Mouse (Mus musculus): ENCODE data around the gene Nell1. TPM values are rescaled to one million over a fixed set of nuclear protein-coding genes. Genes with fewer than 3 reads are reported as not detected.

Gene Nell1
- polyA plus RNA-seq, 1 experiment from 2014 or later, result 14.6 TPM

DNA sequence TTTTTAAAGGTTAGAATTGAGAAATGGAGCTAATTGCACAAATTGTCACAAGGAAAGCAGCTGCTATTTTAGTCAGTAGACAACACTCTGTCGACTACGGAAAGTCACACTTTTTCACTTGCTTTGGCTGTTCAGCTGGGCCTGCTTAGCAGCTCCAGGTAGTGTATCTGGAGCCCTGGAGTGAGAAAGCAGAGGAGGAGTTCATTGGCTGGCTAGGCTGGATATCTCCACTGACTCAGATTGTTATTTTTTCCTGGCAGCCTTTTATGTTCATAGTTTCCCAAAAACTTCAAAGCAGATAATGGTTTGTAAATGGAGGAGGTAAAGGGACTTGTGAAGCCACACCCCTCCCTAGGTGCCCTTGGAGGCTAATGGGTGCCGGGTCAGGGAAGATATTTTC is 163.0 kb downstream of the Nell1 start:
- H3K36me3 ChIP-seq (ENCODE audit: control insufficient read depth, insufficient read depth, low read length), result no peaks in the 10 kb centered on the region
- no peaks in the 10 kb centered on the region for H3K27me3 ChIP-seq (ENCODE audit: control insufficient read depth, insufficient read depth, low read length)
- WGBS, result 85% methylated on average over 3 of the region's 3 CpGs
- H3K4me1 ChIP-seq (ENCODE audit: control insufficient read depth, insufficient read depth, low read length), result no peaks in the 10 kb centered on the region
- no peak overlapping the region for H3K27ac ChIP-seq (ENCODE audit: low read depth, low read length)
- H3K4me3 ChIP-seq (ENCODE audit: low read length), result no peak overlapping the region
- no peaks in the 10 kb centered on the region for H3K9me3 ChIP-seq (ENCODE audit: control insufficient read depth, low read length)
- H3K4me2 ChIP-seq (replicated peaks; ENCODE audit: low read depth, low read length), result no peak overlapping the region
- H3K9ac ChIP-seq (ENCODE audit: low read depth, low read length), result no peak overlapping the region
- no peak for ATAC-seq (ENCODE audit: low FRiP score, low TSS enrichment)

DNA sequence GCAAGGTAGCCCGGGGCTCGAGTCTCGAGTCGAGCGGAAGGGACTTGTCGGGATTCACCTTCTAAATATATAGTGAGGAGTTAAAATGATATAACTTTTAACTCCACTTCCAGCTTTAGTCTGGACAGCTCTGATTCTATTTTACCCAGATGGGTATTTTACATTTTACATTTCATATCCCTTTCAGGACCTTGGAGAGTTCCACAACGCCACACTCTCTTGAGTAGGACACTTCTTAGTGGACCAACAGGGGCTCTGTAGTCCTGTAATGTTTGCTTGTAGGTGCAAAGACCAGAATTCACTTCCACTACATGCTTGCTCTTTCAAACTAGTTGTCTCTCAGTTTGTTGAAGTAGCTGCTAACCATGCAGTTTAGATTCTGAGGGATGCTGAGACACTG is 174.7 kb downstream of the Nell1 start:
- no peaks in the 10 kb centered on the region for H3K9me3 ChIP-seq (ENCODE audit: control insufficient read depth, low read length)
- H3K27me3 ChIP-seq (ENCODE audit: control insufficient read depth, insufficient read depth, low read length), result no peaks in the 10 kb centered on the region
- H3K27ac ChIP-seq (ENCODE audit: low read depth, low read length), result no peak overlapping the region
- no peak overlapping the region for H3K4me2 ChIP-seq (replicated peaks; ENCODE audit: low read depth, low read length)
- no peaks in the 10 kb centered on the region for H3K4me1 ChIP-seq (ENCODE audit: control insufficient read depth, insufficient read depth, low read length)
- no peak for ATAC-seq (ENCODE audit: low FRiP score, low TSS enrichment)
- H3K36me3 ChIP-seq (ENCODE audit: control insufficient read depth, insufficient read depth, low read length), result no peaks in the 10 kb centered on the region
- no peak overlapping the region for H3K4me3 ChIP-seq (ENCODE audit: low read length)
- H3K9ac ChIP-seq (ENCODE audit: low read depth, low read length), result no peak overlapping the region
- WGBS, result 91% methylated on average over 7 of the region's 7 CpGs

DNA sequence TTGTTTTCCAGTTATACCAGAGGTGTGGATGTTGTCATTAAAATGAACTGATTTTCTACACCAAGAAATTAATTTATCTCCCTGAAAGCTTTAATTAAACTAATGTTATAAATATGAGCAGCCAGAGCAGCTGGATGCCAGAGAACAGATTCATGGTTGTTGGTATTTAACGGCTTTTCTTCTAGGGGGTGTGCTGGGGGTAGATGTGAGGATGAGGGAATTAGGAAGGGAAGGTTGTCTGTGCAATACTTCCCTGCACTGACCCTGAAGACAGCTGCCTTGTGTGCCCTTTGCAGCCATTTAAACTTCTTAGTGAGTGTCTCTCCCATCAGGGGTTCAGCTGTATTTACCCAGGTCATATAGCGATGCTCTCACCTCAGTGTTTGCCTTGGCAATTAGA is 176.2 kb downstream of the Nell1 start:
- WGBS, result 63% methylated on average over 2 of the region's 2 CpGs

DNA sequence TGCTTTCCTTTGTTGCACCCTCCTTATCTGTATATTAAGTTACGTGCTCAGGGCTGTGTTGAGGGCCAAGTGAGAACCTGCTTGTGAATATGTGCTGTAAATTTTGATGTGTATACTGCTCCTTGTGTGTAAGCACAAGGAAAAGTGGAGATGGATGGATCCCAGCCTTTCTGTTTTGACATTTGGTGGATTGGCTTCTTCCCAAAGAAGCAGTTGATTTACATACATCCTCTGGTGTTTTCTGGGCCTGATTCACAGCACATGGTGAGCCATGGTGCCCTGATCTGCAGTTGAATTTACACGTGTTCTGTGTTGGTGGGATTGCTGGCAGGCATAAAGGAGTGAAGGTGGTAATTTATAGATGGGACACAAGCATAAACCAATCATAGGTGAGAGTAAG is 179.0 kb downstream of the Nell1 start:
- Histone ChIP-seq H3K27me3 (ENCODE audit: control insufficient read depth, insufficient read depth, low read length) (no peaks in the 10 kb centered on the region), H3K4me2 (replicated peaks; ENCODE audit: low read depth, low read length) (no peak overlapping the region), H3K4me3 (ENCODE audit: low read length) (no peak overlapping the region), H3K4me1 (ENCODE audit: control insufficient read depth, insufficient read depth, low read length) (no peaks in the 10 kb centered on the region), H3K9ac (ENCODE audit: low read depth, low read length) (no peak overlapping the region), H3K36me3 (ENCODE audit: control insufficient read depth, insufficient read depth, low read length) (no peaks in the 10 kb centered on the region), H3K27ac (ENCODE audit: low read depth, low read length) (no peak overlapping the region), H3K9me3 (ENCODE audit: control insufficient read depth, low read length) (no peaks in the 10 kb centered on the region)
- ATAC-seq (ENCODE audit: low FRiP score, low TSS enrichment), result no peak; the same call in 1 of the 2 replicates
- WGBS, result 54% methylated on average over 2 of the region's 2 CpGs

More for the DNA sequence above, 176.2 kb downstream of the Nell1 start:
- ATAC-seq (ENCODE audit: low FRiP score, low TSS enrichment), result no peak
- no peaks in the 10 kb centered on the region for H3K27me3 ChIP-seq (ENCODE audit: control insufficient read depth, insufficient read depth, low read length)
- H3K9ac ChIP-seq (ENCODE audit: low read depth, low read length), result no peak overlapping the region
- H3K4me2 ChIP-seq (replicated peaks; ENCODE audit: low read depth, low read length), result no peak overlapping the region
- no peak overlapping the region for H3K27ac ChIP-seq (ENCODE audit: low read depth, low read length)
- H3K36me3 ChIP-seq (ENCODE audit: control insufficient read depth, insufficient read depth, low read length), result no peaks in the 10 kb centered on the region
- no peak overlapping the region for H3K4me3 ChIP-seq (ENCODE audit: low read length)
- no peaks in the 10 kb centered on the region for H3K4me1 ChIP-seq (ENCODE audit: control insufficient read depth, insufficient read depth, low read length)
- no peaks in the 10 kb centered on the region for H3K9me3 ChIP-seq (ENCODE audit: control insufficient read depth, low read length)

DNA sequence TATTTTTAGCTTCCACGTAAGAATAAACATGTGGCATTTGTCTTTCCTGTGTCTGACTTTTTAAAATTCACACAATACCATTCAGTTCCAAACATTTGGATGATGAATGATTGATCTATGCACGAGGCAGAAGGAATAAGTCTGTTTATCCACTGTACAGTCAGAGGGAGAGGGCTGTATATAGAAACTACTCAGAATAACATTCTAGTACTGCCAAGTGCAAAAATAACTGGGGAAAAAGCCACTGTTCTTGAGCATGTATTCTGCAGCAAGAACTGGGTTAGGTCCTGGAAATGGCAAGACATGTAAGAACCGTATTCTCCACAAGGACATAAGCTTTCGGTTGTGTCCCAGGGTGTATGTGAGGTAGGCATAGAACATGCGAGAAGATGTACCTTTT is 187.9 kb downstream of the Nell1 start:
- Histone ChIP-seq H3K27ac (ENCODE audit: low read depth, low read length) (no peak overlapping the region), H3K4me2 (replicated peaks; ENCODE audit: low read depth, low read length) (no peak overlapping the region), H3K4me1 (ENCODE audit: control insufficient read depth, insufficient read depth, low read length) (no peaks in the 10 kb centered on the region), H3K9ac (ENCODE audit: low read depth, low read length) (no peak overlapping the region), H3K4me3 (ENCODE audit: low read length) (no peak overlapping the region), H3K36me3 (ENCODE audit: control insufficient read depth, insufficient read depth, low read length) (no peaks in the 10 kb centered on the region), H3K9me3 (ENCODE audit: control insufficient read depth, low read length) (no peaks in the 10 kb centered on the region; the same call in 1 of the 2 replicates), H3K27me3 (ENCODE audit: control insufficient read depth, insufficient read depth, low read length) (no peaks in the 10 kb centered on the region)
- 77% methylated on average over 5 of the region's 5 CpGs for WGBS
- no peak for ATAC-seq (ENCODE audit: low FRiP score, low TSS enrichment)

DNA sequence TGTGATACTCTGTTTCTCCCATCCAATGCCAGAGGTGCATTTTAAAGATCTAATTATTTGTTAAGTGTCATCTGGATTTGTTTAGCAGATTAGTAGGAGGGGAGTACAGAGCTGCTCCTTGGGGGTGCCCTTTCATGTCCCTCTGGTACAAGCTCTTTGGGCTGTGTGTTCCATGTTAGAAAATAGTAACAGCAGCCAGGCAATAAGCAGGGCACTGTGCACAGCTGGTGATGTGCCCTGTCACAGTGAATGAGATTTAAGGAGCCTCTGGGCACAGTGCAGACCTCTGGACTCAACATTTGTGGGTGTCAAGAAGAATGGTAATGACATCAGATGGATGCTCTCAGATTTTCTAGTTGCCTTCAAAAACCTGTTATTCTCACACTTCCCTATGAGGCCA is 194.1 kb downstream of the Nell1 start:
- no peaks in the 10 kb centered on the region for H3K4me1 ChIP-seq (ENCODE audit: control insufficient read depth, insufficient read depth, low read length)
- no peaks in the 10 kb centered on the region for H3K9me3 ChIP-seq (ENCODE audit: control insufficient read depth, low read length)
- no peaks in the 10 kb centered on the region for H3K27me3 ChIP-seq (ENCODE audit: control insufficient read depth, insufficient read depth, low read length)
- no peak overlapping the region for H3K4me2 ChIP-seq (replicated peaks; ENCODE audit: low read depth, low read length)
- H3K9ac ChIP-seq (ENCODE audit: low read depth, low read length), result no peak overlapping the region
- no peak overlapping the region for H3K27ac ChIP-seq (ENCODE audit: low read depth, low read length)
- H3K4me3 ChIP-seq (ENCODE audit: low read length), result no peak overlapping the region
- no peak for ATAC-seq (ENCODE audit: low FRiP score, low TSS enrichment)
- no peaks in the 10 kb centered on the region for H3K36me3 ChIP-seq (ENCODE audit: control insufficient read depth, insufficient read depth, low read length)

DNA sequence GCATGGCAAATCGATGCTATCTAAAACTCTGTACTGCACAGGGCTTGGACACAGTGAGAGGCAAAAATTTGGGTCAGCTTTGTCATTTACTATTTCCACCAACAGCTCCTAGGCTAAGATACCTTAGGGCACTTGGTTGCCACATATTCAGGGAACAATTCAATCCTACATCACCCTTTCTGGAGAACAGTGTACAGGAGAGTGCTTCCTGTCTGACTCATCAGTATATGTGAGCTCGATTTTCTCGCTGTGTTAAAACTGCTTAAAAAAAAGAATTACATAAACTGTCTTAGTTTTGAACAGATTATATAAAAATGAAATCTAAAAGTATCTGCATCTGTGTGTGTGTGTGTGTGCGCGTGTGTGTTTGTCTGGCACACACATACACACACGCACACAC is 211.6 kb downstream of the Nell1 start:
- H3K4me3 ChIP-seq (ENCODE audit: low read length), result no peak overlapping the region

DNA sequence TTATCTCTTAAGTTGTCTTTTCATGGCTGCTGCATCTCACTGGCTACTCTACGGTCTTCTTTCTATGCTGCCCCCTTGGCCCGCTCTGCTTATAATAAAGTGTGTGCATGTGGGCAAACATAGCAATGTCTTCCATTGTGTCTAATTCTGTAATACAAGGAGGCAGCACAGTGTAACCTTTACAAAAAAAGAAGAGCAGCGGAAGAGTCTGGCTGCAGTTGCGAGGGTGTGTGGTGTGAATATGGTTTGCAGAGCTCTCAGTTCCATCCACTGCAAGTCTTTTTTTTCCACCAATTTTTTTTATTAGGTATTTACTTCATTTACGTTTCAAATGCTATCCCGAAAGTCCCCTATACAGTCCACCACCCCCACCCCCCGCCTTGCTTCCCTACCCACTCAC is 219.3 kb downstream of the Nell1 start:
- Histone ChIP-seq H3K4me1 (ENCODE audit: control insufficient read depth, insufficient read depth, low read length) (no peaks in the 10 kb centered on the region), H3K36me3 (ENCODE audit: control insufficient read depth, insufficient read depth, low read length) (no peaks in the 10 kb centered on the region), H3K27me3 (ENCODE audit: control insufficient read depth, insufficient read depth, low read length) (no peaks in the 10 kb centered on the region), H3K27ac (ENCODE audit: low read depth, low read length) (no peak overlapping the region), H3K4me2 (replicated peaks; ENCODE audit: low read depth, low read length) (no peak overlapping the region), H3K9ac (ENCODE audit: low read depth, low read length) (no peak overlapping the region), H3K4me3 (ENCODE audit: low read length) (no peak overlapping the region), H3K9me3 (ENCODE audit: control insufficient read depth, low read length) (no peaks in the 10 kb centered on the region)
- no peak for ATAC-seq (ENCODE audit: low FRiP score, low TSS enrichment)
- WGBS, result 95% methylated on average over 7 of the region's 7 CpGs

More for the DNA sequence above, 211.6 kb downstream of the Nell1 start:
- Histone ChIP-seq H3K9ac (ENCODE audit: low read depth, low read length) (no peak overlapping the region), H3K4me2 (replicated peaks; ENCODE audit: low read depth, low read length) (no peak overlapping the region), H3K27ac (ENCODE audit: low read depth, low read length) (no peak overlapping the region), H3K27me3 (ENCODE audit: control insufficient read depth, insufficient read depth, low read length) (no peaks in the 10 kb centered on the region), H3K36me3 (ENCODE audit: control insufficient read depth, insufficient read depth, low read length) (no peaks in the 10 kb centered on the region), H3K4me1 (ENCODE audit: control insufficient read depth, insufficient read depth, low read length) (no peaks in the 10 kb centered on the region), H3K9me3 (ENCODE audit: control insufficient read depth, low read length) (no peaks in the 10 kb centered on the region)
- ATAC-seq (ENCODE audit: low FRiP score, low TSS enrichment), result no peak
- WGBS, result 93% methylated on average over 6 of the region's 6 CpGs

DNA sequence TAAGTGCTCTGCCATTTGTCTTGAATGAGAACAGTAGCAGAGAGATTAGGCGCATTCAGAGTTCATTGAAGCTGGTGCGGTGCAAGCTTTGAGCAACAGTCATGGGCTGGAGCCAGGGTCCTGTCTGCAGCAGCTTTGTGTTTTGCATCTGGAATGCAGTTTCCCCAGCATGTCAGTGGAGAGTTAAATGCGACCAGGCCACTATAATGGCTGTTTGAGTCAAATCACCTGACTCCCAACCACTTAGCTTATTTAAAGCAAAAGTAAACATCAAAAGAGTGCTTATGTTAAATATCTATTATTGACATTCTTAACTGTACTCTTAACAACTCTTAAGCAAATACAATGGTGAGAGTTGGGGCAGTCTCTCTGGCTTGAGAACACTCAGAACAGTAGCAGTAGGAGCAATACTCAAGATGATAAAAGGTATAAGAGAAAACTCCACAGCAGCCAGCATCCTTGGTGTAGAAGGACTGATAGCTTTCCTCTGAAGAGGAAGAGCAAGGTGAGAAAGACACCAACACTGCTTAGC is 220.5 kb downstream of the Nell1 start:
- no peaks in the 10 kb centered on the region for H3K9me3 ChIP-seq (ENCODE audit: control insufficient read depth, low read length)
- no peaks in the 10 kb centered on the region for H3K36me3 ChIP-seq (ENCODE audit: control insufficient read depth, insufficient read depth, low read length)
- no peaks in the 10 kb centered on the region for H3K4me1 ChIP-seq (ENCODE audit: control insufficient read depth, insufficient read depth, low read length)
- no peak overlapping the region for H3K27ac ChIP-seq (ENCODE audit: low read depth, low read length)
- WGBS, result 67% methylated on average over 3 of the region's 3 CpGs
- ATAC-seq (ENCODE audit: low FRiP score, low TSS enrichment), result no peak
- no peaks in the 10 kb centered on the region for H3K27me3 ChIP-seq (ENCODE audit: control insufficient read depth, insufficient read depth, low read length)
- H3K4me3 ChIP-seq (ENCODE audit: low read length), result no peak overlapping the region
- H3K4me2 ChIP-seq (replicated peaks; ENCODE audit: low read depth, low read length), result no peak overlapping the region
- no peak overlapping the region for H3K9ac ChIP-seq (ENCODE audit: low read depth, low read length)
